Mouse (Mus musculus): ENCODE results near the gene Tmem151b.

DNA sequence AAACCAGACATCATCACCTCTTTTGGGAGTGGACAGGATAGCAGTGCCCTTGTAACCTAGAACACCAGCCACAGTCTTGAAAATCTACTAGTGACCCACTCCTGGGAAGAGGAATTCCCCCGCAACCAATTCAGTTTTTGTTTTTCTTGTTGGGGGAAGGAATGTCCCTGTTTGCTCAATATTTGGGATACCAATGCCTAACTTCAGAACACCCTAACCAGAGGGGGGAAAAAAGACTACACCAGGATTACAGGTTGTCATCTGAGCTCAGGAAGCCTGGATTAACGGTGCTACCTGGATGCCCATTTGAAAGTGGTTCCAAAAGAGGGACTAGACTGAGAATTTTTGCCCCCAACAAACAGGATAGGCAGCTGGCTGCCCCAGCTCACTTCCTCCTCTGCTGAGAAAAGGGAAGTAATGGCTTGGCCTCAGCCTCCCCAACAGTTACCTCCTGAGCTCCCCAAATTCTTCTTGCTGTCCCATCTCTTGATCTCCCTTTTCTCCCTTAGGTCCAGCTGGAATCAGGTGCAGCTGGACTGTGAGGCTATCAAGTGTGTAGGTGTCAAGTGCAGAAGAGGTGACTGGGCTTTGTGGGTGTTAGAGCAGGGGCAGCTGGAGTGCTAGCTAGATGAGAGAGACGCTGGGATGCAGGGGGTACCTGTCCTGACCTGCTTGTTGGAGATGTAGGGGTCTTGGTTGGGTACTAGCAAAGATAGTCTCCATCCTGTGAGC is 7.2 kb upstream of the Tmem151b start:
- TF ChIP-seq CTCF (IDR thresholded peaks at IDR 0.05; ENCODE audit: extremely low read depth, insufficient read depth, low read length), result no peak
- TF ChIP-seq POLR2A (IDR thresholded peaks at IDR 0.05; ENCODE audit: extremely low read depth, insufficient read depth, low read length), result no peak
